Mouse (Mus musculus) kidney, adult 18-20 months (tissue): ENCODE measurements around the gene Gm49395.

Source experiments
- DNase-seq: peaks from one replicate; pipeline ENCODE4 v3.0.0; 2021

Gm49395 gene

DNA sequence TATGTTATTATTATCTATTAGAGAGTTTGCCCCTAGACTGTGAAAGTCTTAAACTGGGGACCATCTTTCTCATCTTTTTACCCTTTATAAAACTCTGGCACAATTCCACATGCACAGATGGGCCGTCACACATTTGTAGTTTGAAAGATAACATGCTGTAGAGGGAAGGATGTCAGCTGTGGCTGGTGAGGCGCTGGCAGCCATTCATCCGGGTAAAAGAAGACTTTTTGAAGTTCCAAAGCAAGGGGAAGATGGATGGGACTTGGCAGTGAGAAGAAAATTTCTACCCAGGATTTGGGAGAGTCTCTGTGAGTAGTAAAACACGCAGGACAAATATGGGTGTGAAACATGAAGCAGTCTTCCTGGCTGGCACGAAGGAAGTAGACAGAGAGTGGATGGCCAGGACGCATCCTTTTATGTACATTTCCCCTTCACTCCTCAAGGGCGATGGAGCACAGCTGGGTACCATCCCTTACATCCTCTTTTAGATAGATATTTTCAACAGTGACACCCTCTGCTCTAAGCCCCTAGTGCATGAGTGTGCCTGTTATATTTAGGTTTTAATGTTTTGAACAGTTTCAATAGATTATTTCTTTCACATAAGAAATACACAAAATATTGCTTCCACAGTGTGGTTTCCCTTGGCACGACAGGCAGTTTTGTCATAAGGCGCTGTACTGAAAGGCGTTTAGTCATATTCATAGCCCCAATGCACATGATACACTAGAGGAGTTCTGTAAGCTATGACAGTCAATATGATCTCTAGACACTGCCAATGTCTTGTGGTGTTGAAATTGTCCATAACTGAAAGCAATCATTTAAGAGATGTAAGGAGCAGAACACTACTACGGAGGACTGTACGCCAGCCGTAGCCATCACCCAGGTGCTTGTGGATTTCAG lies 50.8 kb downstream of the Gm49395 start:
- no peak for DNase-seq

DNA sequence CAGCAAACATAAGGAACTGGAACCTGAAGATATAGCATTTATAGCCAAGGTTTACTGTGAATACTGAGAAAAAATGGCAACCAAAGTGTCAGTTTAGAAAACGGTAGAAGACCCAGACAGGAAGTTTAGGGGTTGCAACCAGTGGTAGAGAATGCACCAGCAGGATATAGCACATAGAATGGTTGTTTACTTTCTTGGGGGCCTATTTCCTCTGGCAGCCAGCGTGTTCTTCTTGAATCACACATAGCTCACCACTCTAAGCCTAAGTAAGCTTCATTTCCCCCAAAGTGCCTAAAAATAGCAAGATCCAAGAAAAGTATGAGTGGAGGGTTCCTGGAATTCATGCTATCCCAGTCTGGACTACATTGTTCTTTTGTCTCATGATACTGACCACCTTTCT lies 59.1 kb downstream of the Gm49395 start:
- DNase-seq: no peak

DNA sequence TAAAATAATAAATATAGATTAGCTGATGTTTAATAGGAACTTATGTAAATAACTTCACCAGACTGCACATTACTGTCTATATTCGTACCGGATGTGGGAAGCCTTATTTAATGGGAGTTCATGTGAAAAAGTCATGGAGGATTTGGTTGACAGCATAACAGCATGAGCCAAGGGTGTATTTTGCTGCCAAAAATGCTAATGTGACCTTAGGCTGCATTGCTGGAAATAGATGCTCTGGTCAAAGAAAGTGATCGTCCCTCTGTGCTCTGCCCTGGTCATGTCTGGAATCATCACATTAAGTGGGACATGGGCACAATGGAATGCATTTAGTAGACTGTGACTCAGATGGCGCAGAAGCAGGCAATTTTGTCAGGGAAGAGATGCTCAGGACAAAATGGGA lies 64.4 kb downstream of the Gm49395 start:
- DNase-seq: no peak

DNA sequence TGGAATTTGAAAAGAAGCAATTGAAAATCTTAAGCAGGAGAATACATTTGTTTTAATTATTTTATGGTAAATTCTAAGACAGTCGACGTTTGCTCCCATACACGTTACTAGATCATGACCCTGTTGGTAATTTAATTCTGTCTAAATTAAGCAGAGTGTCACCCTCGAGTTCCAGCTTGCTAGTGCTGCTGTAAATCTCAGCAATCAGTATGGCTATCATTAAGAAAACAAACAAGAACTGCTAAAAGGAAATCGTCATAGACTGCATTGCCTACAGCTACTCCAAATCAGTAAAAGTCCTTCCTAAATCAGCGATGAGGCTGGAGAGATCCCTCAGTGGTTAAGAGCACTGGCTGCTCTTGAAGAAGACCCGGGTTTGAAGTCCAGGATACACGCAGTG lies 66.3 kb downstream of the Gm49395 start:
- DNase-seq: no peak

DNA sequence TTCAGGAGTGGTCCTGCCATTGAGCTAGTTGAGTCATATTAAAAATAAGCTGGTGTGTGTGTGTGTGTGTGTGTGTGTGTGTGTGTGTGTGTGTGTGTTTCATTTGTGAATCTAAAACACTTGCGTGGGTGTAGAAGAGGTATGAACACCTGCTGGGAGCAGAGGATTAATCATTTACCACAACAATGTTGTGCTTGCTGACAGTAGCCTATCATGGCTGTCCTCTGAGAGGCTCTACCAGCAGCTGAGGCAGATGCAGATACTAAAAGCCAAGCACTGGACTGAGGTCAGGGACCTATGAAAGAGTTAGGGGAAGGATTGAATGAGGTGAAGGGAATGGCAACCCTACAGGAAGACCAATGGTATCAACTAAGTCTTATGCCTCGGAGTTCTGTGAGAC lies 68.6 kb downstream of the Gm49395 start:
- no peak for DNase-seq

DNA sequence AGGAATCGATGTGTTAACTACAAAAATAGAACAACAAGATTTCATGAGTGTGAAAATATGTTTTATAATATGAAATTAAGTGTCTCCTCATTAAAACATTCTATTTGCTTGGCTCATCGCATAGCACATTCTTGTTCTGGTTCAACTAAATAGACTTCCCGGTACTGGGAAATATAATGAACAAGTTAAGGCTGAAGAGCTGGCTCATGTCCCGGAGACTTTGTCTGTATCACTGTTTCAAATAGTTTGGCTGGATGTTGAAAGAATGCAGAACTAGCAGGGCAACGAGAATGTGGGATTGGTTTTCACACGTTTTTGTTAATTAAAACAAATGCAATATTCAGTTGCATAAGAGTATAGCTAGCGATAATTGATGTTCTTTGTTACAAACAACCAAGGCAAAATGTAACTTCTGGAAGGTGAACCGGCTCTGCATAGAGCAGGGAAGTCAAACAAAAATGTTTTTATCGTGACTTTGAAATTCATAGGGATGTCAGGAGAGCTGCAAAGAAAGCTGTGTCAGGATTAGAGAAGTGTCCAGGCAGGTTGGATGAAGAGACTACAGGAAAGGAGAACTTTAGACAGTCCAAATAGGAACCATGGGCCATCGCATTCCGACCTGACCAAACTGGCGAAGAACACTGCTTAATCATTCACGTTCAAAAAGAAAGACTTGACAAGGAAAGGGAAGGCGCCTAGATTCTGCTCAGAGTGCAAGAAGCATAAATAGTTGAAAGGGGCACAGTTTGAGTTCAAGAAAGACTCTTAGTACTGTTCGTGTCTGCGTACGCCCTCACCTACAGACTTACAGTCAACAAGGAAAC lies 70.3 kb downstream of the Gm49395 start:
- peak; percentile 44 for DNase-seq

DNA sequence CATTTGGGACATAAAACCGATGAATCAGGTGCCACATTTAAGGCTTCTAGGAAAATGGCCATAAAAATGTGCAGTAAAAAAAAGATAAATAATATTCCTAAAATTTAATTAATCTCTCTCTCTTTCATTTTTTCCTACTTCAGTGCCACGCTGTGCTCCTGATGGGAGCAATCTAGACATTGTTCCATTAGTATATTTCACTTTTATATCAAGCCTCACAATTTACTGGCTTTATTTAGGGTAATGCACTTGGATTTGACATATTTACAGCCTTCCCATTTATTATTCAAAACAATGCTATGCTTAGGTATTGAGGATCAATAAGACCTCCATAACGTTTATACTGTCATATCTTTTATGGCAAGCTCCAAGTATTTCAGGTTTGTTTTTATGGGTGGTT lies 76.3 kb downstream of the Gm49395 start:
- DNase-seq: no peak

DNA sequence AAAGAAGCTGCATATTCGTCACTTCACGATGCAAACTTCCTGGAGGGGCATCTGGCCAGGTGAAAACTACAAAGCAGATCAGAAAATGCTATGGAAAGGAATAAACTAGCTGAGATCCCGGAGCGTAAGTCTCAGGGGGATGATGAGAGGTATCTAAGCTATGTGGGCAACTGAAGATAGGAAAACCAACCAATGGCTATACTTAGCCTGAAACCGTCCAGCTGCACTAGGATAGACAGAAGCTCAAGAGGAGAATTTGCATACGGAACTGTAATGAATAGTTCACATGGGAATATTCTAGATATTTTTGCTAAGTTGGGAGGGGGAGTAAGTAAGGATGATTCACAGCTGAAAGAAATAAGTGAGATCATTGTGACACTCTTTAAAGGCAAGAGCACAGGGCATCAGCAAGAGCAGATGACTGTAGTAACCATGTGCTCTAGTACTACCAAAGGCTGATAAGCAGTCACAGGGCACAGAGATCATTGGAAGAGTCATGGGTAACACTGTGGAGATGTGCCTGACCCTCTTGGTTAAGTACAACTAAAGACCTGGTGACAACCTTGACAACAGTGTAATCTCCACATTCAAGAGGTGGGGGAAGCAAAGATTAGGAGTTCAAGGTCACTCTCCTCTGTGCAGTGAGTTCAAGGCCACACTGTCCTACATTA lies 79.5 kb downstream of the Gm49395 start:
- no peak for DNase-seq

DNA sequence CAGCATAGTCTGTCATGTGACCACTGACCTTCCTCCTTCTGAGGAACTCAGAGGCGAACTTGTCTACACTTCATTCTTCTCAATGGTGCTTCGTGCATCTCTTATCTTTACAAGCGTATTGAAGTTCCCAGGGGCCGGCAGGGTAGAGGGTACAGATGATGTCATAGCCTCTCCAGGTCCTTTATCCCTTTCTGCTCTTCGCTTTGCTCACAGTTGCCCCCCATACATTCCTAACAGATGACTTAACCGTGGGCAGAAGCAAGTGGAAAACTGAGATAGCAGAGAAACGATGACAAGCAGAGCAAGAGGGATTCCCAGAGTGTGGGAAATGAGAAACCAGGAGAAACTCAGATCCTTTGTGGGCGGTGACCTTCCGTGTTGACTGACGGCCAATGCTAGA lies 80.3 kb downstream of the Gm49395 start:
- DNase-seq: no peak

DNA sequence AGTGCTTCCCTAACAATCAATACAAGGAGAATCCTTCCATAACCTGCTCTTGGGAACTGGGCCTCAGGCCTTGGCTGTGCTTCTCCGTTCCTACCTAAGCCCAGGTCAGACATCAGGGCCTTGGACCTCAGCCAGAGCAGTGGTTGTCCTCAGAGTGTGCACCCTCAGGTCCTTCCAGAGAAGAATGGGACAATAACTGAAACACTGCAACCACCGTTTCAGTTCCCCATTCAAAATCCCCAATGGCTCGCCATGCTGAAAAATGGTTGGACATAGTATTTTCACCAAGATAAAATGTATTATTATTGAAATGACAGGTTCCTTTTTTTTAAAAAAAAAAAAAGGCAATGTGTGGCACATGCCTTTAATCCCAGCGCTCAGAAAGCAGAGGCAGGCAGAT lies 81.0 kb downstream of the Gm49395 start:
- DNase-seq: no peak

DNA sequence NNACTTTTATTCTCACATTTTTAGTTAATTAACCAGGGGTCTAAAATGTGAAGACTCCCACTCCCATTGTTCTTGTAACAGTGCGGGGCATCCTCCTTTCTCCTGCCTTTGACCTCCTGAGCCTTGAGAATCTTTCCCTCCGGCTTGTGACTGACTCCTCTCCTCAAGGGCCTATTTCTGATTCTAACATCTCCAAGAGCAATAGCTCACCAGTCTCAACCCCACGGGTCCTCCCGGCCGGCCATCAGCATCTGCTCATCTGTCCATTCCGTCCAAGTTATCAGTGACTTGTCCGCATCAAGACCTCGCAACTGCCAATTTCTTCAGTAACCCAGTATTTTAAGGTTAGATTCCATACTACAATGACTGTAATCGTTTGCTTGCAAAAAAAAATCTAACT lies 84.2 kb downstream of the Gm49395 start:
- DNase-seq: no peak

DNA sequence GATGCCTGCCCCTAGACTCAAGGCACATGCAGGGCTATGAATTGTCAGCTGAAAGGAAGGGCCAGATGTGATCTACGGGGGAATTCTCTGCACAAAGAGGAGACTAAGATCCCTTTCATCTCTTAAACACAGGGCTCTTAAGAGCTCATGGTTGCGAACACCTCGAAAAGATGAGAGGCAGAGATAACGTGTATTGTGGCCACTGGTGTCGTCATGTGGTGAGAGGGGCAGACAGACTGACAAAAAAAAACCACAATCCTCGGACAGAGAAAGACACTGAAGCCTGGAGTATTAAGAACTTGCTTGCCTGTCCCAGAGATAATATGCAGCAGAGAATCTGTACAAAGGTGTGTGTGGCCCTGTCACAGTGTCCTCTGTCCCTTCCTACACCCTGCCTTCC lies 90.2 kb downstream of the Gm49395 start:
- no peak for DNase-seq

DNA sequence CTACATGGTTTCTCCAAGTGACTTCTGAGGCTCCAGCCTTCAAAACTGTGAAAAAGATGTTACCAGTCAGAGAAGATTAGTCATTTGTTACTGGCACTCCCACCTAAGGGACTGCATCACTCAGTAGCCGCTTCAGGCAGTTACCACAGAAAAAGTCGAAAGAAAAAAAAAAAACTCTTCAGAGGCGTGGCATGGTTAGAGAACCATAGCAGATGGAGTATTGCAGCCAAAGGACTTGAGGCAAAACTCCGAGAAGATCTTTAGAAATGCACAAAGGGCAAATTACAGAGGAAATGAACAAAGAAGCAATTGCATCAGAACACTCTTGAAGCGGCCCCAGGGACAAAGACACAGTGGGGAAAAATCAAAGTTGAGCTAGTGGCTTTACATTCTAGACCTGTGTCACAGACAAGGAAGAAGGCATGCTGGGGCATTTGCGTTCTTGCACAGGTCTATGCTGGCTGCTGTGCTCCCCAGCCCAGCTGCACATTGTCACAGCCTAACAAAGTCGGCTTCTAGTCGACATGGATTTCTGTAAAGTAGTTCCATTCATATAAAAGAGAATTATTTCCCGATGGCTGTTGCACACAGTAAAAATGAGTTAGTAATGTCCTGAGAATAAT lies 95.4 kb downstream of the Gm49395 start:
- no peak for DNase-seq

DNA sequence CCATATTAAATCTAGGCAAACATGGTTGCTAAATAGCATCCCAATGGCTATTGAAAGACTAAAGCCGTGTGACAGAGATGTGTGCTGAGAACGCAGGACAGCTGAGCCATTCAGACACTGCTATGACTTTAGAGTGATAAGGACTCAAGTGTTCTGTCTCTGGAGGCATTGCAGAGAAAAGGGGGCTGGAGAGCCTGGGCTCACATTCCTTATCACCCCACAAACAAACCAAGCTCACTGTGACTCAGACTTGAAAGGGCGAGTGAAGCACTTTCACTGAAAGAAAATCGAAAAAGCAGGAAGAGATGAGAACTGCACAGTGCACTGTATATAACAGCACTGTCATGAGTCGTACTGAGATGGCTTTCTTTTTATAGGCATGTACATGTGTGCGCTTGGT lies 96.4 kb downstream of the Gm49395 start:
- DNase-seq: no peak

DNA sequence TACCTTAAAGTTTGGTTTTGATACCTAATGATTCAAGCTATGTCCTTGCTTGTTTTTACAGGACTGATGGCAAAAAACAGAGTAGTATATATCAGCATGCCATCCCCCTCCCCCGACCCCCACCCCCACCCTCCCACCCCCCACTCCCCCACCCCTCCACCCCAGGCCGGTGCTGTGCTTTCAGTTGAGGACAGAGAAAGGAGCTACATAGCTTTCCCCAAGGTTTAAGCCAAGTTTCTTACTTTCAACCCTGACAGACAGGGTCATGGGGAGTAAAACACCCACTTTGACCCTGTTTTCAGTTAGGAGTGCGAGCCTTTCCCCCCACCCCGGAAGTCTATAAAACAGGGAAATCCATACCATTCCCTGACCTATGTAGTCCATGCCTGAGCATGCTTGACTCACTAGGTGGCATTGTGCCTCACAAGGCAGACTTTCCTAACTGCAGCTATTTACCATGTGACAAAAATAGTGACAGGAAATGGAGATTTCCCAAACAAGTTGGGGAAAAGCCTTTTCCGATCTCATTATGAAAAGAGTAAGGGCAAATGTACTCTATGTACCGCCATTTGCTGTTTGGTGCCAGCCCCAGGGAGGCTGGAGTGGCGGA lies 98.2 kb downstream of the Gm49395 start:
- DNase-seq: no peak

DNA sequence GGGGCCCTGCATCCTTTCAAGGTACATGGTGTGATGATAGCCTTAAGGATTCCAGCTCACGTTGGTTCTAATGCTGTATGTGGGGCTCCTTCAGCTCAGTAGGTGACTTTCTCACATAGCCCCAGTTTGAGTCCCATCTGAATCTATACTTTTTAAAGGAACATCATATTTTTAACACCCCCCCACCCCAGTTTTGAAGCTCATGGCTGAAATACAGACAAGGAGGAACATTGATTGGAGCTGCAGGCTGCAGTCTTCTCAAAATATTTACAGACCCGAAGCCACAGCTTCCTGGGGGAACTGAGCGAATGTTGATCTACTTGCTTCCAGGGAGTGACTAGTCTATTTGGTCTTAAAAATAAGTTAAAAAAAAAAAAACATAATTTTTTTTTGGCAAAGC lies 98.9 kb downstream of the Gm49395 start:
- DNase-seq: no peak

DNA sequence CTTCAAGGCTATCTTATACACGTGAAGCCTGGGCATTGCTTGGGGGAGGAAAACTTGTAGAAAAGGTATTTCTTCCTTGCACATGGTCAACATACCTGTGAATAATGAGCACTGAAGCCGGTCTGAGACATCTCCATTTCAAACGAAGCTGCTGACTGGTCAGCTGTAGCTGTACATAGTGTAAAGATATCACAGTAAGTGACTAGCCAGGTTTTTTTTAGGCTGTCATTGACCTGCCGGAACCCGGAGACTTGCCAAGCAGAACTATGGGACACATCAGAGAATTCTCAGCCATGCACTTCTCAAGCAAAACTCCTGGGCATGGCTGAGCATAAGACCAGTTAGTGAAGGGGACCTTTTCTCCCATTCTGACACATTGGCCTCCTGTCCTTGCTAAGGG lies 99.6 kb downstream of the Gm49395 start:
- DNase-seq: no peak

DNA sequence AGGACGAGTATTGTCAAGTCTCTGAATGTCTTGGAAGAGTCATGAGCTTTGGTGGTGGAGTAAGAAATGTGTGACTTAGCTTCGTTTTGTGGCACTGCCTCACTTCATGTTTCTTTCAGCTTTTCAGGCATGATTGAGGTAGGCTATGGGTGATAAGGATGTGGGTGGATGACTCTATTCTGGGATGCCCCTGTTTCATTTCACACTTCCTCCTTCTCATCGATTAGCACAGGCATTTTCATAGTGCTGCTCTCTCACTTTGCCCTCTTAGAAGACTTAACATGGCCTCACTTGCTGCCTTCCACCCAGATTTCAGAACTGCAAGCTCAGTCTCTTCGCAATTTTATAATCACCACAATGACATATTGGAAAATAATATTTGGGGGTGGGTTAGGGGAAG lies 102.1 kb downstream of the Gm49395 start:
- DNase-seq: no peak

DNA sequence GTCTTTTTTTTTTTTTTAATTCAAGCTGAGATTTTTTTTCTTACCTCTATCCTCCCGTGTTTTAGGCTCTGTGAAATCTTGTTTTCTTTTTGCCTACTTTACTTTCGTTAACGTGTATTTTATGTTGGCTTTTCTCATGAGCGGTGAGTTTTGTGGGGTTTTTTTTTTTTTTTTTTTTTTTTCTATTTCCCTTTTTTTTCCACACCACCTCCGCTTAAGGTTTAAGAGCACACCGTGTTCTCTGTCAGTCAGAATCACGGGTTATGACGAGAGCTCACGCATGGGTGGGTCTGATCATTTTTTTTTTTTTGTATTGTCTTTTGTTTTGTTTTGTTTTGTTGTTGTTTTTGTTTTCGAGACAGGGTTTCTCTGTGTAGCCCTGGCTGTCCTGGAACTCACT lies 103.6 kb downstream of the Gm49395 start:
- DNase-seq: no peak

DNA sequence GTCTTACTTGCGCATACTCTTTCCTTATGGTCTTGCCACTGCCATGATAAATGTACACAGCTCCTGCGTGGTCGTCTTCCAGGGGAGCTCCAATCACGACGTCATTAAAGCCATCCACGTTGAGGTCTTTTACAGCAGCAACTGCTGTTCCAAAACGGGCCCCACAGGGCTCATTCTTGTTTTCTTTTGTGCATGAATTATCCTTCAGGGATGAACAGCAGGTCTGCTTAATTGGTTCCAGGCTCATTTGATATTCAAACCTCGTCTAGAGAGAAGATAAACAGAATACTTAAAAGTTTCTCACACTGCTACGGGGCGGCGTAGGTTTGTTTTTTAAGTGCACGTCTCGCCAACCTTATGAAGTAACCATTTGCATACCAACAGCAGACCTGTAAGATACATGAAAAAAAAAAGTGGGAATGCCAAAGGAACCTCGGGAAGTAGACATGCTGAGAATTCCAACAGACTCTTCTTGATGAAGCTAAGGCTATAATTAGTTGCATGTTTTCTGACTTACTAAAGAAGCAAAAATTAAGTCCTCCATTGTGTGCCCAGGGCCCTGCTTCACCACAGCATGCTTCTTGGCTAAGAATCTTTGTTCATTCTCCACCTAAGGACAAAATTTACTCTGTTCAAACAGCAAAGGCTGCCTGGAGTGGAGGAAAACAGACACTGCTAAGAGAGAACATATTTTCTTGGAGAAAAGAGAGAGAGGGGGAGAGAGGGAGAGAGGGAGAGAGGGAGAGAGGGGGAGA lies 109.3 kb downstream of the Gm49395 start:
- no peak for DNase-seq

DNA sequence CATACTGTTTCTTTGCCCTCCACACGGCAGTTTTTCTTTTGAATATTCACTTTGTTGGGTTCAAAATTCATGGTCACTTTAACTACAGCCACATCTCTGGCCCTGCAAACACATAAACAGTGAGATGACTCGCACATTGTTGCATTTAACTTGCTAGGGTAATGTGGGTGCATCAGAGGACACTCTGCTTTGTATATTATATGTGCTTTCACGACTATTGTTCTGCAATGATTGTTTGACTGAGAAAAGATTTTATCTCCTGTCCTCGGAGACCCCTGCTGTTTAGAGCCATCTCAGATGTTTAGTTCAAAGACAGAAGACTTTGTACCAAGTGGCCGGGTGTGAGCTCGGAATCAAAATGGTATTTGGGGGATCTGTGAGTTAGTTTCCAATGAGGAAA lies 114.1 kb downstream of the Gm49395 start:
- DNase-seq: no peak

DNA sequence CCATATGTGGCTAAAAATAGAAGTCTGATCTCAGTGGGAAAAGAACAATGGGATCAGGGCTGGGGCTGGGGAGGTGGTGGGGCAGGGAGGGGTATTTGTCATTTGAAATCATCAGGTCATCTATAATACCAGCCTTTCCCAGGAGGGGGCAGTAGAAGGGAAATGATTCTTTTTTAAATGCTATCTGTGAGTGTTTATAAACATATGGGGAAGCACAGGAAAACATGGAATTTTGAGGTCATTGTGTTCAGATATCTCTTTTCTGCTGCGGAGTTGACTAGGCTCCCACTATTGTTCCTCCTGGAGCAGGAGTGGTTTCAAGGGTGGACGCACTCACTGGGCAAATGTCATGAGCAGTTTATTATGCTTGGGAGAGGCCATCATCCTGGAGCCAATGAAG lies 114.6 kb downstream of the Gm49395 start:
- peak; percentile 18 for DNase-seq
